Mouse (Mus musculus): ENCODE data around the gene Tmem208.

The Tmem208 gene

DNA sequence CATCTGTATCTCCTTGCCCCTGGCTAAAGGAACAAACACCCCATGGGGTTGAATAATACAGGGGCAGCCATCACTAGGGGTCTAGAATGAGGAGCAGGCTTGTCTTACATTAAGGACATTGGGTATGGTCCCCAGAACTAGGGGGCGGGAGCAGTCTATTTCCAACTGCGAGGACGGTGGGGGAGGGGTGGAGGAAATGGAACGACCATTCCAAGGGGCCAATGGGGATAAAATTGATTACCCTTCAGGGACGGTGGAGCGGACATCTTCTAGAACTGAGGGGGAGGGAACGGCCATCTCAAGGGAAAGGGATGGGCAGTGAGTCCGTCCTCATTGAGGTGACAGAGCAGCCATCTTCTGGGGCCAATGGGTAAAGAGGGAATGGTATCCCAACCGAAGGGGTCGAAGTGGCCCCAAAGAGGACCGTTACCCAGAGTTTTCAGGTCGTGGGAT lies 487 bp upstream of the Tmem208 start:
- peak; percentile 26 for DNase-seq (ENCODE audit: low read depth, low spot score)

GRCm38 (mm10) chr8:105326968-105327367 lies 814 bp downstream of the Tmem208 start:
- DNase-seq (ENCODE audit: low read depth, low spot score), result no peak

- DNase-seq (ENCODE audit: low read depth, low spot score), result no peak
Observed at GRCm38 (mm10) chr8:105330325-105330724, 4.2 kb downstream of the Tmem208 start.

DNA sequence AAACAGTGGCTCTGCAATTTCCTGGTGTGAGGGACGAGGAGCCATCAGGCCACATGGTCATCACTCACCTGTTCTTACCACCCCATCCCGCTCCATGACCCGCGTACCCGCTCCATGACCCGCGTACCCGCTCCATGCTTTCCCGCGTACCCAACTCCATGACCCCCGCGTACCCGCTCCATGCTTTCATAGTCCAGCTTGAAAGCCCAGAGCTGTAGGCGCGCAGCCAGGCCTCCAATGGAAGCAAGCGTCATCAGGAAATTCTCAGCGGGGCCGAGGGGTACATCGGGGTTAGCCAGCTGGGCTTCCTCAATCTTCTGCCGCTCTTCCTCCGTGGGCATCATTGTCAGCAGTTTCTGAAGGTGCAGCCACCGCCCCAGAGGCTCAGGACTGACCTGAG lies 5.3 kb downstream of the Tmem208 start:
- DNase-seq (ENCODE audit: low read depth, low spot score), result no peak

DNA sequence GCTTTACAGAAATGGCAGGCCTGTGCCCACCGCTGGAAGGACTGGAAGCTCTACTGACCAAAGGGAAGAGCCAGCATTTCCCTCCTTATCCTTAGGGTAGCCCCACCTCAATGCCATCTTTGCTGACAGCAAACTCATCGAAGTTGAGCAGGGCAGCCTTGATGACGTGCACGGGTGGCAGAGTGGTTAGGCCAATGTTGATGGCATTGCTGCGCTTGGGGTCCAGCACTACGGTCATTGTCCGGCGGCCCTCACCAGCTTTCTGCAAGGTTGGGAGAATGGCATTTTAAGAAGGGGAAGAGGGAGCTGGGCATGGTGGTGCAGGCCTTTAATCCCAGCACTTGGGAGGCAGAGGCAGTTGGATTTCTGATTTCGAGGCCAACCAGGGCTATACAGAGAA lies 5.8 kb downstream of the Tmem208 start:
- DNase-seq (ENCODE audit: low read depth, low spot score), result no peak

DNA sequence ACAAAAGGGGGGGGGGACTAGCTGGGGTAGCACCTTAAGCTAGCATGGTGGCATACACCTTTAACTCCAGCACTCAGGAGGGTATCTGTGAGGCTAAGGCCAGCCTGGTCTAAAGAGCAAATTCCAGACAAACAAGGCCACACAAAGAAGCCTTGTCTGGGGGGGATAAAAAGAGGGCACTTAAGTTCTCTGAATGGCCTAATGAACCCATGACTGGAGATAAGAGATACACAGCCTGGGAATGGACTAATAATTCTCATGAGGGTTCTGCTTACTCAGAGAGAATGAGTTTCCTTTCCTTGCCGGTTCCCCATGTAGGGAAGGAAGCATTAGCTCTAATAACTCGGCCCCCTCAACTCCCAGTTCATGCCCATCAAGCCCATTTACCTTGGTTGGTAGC lies 6.4 kb downstream of the Tmem208 start:
- no peak for DNase-seq (ENCODE audit: low read depth, low spot score)

DNA sequence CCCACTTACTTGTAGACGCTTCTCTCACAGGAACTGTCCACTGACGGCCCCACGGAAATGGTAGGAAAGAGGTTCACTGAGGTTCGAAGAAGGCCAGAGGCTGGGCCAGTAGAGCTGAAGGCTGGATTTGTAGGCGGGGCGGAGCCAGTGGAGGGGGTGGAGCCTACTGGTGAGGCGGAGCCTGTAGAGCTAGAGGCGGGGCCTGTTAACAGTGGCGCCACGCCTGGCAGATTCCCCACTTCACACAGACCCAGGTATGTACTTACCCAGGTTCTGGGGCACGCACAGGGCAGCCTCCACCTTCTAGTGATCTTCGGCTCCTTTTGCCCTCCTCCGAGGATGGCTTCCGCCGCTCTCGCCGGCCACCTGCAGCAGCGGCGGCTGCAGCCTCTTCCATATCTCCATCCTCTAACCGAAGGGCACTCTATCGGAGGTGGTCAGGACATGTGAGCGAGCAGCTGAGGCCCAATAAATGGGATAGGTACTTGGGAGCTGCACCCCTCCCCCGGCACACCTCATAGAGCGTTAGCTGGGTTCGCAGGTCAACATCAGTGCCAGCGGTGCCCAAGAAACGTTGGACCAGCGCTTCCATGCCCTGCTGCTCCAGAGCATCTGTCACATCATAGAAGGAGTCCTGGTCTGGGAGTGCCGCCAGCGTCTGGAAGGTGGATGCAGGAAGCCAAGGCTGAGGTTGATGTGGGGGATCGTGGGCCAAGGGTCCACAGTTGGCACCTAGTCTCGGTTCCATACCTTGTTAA lies 10.4 kb downstream of the Tmem208 start:
- no peak for DNase-seq (ENCODE audit: low read depth, low spot score)

- no peak for DNase-seq (ENCODE audit: low read depth, low spot score)
Observed at GRCm38 (mm10) chr8:105338992-105339391, 12.8 kb downstream of the Tmem208 start.

DNA sequence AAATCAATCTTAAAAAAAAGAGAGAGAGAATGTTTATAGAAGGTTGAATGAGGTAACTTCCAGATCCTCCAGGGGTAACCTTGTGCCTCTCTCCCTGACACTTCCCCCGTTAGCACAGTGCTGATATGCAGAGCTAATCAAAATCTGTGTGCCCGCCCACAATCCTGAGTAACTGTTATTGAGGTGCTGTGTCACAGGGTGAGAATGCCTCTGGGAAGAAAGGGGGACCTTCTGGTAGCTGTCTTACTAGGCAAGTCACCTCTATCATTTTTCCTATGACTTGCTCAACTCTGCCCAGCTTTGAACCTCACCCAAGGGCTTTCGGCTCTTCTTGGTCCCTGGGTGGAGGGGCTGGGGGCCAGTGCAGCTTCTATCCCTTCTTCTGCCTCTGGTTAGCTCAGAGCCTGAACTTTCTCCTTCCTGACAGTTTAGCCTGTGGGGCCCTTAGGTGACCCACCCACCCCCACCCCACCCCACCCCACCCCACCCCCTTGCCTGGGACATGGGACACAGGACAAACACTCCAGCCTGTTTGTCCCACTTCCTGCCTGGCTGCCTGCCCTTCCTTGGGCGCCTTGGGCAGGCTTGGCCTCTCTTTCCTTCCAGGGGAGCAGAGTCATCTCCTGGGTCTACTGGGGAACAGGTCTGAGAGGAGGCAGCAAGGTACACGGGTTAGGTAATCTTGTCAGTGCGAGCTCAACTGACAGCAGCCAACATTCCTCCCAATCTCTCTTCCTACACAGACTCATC lies 13.9 kb downstream of the Tmem208 start:
- no peak for DNase-seq (ENCODE audit: low read depth, low spot score)

- DNase-seq (ENCODE audit: low read depth, low spot score), result no peak
Observed at GRCm38 (mm10) chr8:105341399-105341798, 15.2 kb downstream of the Tmem208 start.

DNA sequence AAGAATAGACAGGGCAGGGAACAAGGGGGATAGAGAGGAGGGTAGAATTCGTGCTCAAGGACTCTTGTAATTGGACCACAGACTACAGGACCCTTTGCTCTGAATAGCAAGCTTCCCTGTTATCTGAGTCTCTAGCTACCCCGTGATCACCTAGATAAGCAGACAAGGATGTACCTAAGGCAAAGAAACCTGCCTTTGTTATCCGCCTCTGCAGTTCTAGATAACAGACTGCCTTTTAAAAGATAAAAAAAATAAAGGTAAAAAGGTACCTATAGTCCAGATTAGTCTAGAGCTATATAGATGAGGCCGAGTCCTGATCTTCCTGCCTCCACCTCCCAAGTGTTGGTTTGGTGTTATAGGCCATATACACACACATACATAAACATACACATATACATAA lies 16.6 kb downstream of the Tmem208 start:
- no peak for DNase-seq (ENCODE audit: low read depth, low spot score)

GRCm38 (mm10) chr8:105343791-105344574 lies 17.8 kb downstream of the Tmem208 start:
- DNase-seq (ENCODE audit: low read depth, low spot score), result no peak

- DNase-seq (ENCODE audit: low read depth, low spot score), result no peak
Observed at GRCm38 (mm10) chr8:105345061-105345975, 19.2 kb downstream of the Tmem208 start.

DNA sequence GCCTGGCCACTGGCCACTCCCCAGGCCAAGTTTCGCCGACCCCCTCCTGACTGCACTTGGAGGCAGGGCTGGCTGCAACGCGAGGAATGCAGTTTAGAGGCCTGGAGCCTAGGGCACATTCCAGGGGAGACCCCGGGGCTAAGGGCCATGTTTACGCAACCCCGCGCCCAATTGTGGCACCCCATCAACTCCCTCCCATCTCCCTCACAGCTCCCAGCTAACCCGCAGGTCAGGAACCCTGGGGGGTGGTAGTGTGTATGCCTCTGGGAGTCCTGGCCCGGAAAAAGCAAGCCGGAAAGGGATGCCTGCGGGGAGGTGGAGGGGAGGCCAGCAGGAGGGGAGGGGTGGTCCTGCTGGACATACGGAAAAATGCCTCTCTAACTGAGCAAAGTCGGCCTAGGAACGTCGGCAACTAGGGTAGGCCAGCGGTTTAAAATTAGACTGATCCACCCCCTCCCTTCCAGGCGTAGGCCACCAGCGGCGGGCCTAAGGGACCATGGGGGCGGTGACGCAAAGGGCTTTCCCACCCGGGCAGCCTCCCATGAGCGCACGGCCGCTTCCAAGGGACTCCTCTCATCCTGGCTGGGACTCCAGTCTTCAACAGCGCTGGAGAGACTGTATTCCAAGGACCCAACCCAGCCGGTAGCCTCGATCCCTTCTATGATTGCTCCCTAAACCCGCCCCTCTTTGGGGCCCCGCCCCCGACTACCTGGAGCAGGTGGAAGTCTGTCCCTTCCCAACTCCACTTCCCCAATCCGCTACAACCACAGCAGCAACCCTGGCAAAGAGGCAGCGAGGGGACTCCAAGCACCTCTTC lies 20.7 kb downstream of the Tmem208 start:
- no peak for DNase-seq (ENCODE audit: low read depth, low spot score)

DNA sequence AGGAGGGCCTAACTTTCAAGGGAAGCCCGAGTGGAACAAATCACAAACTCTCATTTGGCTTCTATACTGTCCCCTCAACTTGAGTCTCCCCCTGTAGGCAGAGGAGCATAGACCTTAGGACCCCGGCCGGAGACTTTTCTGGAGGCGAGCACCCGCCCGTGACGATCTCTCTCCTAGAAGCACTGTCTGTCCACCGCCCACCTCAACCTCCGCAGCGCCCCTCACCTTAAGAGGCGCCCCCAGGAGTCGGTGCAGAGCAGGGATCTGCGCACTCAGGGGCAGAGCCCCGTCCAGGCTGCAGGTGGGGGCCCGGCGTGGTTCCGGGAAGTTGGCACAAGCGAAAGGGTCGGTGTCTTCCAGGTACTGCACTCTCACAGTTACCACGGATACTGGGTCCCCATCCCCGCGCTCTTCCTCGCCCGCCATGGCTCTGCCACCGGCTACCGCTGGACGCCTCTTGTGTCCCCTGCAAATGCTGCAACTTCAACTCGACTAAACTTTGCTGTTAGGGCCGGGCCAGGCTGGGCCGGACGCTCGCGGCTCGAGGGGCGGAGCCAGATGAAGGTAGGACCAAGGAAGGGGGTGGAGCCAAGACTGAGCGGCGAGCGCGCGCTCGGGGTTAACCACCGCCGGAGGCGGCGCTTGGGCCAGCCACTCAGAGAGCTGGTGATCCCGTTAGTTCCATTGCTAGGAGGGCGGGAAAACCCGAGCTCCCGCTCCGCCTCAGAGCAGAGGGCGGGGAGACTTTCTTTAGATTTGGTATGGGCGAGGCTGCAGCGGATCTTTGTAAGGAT lies 21.5 kb downstream of the Tmem208 start, which contains the start of gene Fhod1:
Gene Fhod1, minus strand, starts transcription at position 526 of the 794 bp plus-strand sequence.
- DNase-seq (ENCODE audit: low read depth, low spot score), result peak; percentile 93

GRCm38 (mm10) chr8:105348450-105349095 lies 22.4 kb downstream of the Tmem208 start, which contains the start of gene Slc9a5:
Gene Slc9a5, plus strand, starts transcription at chr8:105348843.
- DNase-seq (ENCODE audit: low read depth, low spot score), result peak; percentile 50

- peak; percentile 52 for DNase-seq (ENCODE audit: low read depth, low spot score)
Observed at GRCm38 (mm10) chr8:105349096-105349771, 23.1 kb downstream of the Tmem208 start.

- DNase-seq (ENCODE audit: low read depth, low spot score), result no peak
Observed at GRCm38 (mm10) chr8:105350186-105350585, 24.0 kb downstream of the Tmem208 start.
